Mouse (Mus musculus) cerebellum, adult 18-20 months (tissue): Measurements from ENCODE around the gene Rab11fip3.
"Not testable (repeated sequence)": the region's sequence is repeated elsewhere in the genome, so short reads cannot be mapped to it uniquely, and the experiment has no call there.

Experiments
- DNase-seq, 2 experiments: peaks; one replicate each; pipeline ENCODE4 v3.0.0; 2021

Gene Rab11fip3

DNA sequence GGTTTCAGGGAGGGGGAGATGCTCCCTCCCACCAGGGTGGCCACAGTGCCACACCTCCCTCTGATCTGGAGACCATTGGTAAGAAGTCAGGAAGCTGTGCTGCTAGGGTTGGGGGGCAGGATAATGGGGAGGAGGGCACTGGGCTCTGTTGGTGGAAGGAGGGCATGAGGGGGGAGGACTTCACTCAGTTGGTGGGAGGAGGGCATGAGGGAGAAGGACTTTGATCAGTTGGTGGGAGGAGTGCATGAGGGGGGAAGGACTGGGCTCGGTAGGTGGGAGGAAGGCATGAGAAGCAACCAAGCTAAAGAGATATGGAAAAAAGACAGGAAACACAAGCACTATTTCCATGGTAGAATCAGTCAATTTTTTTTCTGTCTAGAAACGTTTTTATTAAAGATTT, 11.5 kb upstream of the Rab11fip3 start:
- no peak for DNase-seq

- no peak for DNase-seq
Measured at GRCm38 (mm10) chr17:26078851-26079250, 9.5 kb upstream of the Rab11fip3 start.

GRCm38 (mm10) chr17:26075246-26075645, 5.9 kb upstream of the Rab11fip3 start:
- no peak for DNase-seq

GRCm38 (mm10) chr17:26070136-26070535, 781 bp upstream of the Rab11fip3 start:
- DNase-seq, result no peak

GRCm38 (mm10) chr17:26068024-26068830, 1.1 kb downstream of the Rab11fip3 start:
- DNase-seq, result peak; percentile 39 to 43

DNA sequence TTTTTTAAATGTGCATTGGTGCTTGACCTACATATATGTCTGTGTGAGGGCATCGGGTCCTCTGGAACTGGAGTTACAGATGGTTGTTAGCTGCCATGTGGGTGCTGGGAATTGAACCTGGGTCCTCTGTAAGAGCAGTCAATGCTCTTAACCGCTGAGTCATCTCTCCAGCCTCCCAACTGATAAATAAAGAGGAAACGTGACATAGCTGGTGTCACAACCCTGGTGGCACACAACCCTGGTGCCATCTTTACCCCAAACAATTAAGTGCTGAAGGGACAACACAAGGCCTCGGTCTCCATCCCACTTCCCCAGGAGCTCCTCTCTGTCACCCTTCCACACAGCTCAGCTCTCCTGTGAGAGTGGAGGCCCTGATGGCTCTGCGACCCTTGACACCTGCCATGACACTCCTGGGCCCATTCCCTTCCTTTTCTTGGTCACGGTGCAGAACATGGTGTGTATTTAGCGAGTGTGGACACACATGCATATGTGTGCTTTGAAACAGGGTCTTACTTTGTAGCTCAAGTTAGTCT, 2.8 kb downstream of the Rab11fip3 start:
- no peak for DNase-seq

DNA sequence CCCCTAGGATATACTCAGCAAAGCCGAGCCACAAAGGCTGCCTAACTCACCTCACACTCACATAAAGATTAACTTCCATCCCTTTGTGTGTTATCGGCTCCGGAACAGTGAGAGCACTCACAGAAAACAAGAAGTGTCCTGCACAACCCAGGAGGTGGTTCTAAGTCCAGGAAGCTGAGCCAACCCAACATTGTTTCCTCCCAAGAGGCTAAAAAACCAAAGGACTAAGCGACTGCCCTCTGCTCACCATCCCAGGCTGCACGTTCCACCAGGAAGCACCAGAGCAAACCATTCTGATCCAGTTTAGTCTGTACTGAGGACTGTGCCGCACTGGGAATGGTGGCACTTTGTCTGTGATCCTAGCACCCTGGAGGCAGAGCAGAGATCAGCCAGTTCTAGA, 4.4 kb downstream of the Rab11fip3 start:
- no peak for DNase-seq

- no peak for DNase-seq
Measured at GRCm38 (mm10) chr17:26057787-26058567, 11.4 kb downstream of the Rab11fip3 start.

- peak; percentile 40 to 43 for DNase-seq
Measured at GRCm38 (mm10) chr17:26057278-26057677, 12.1 kb downstream of the Rab11fip3 start.

- no peak for DNase-seq
Measured at GRCm38 (mm10) chr17:26055164-26055563, 14.2 kb downstream of the Rab11fip3 start.

- DNase-seq, result no peak
Measured at GRCm38 (mm10) chr17:26054133-26054845, 15.1 kb downstream of the Rab11fip3 start.

DNA sequence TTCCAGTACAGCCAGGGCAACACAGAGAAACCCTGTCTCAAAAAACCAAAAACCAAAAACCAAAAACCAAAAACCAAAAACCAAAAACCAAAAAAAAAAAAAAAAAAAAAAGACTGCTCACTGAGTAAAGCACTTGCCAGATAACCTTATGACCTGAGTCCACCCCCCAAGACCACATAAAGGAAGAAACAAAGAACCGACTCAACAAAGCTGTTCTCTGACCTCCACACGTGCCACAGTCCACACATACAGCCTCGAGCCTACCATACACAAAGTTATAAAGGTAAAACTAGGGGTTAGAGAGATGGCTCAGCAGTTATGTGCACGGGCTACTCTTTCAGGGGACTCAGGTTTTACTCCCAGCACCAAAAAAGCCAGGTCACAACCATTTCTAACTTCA, 16.6 kb downstream of the Rab11fip3 start:
- DNase-seq, result no peak

GRCm38 (mm10) chr17:26052074-26052473, 17.3 kb downstream of the Rab11fip3 start:
- no peak for DNase-seq

- no peak for DNase-seq
Measured at GRCm38 (mm10) chr17:26048118-26048517, 21.2 kb downstream of the Rab11fip3 start.

DNA sequence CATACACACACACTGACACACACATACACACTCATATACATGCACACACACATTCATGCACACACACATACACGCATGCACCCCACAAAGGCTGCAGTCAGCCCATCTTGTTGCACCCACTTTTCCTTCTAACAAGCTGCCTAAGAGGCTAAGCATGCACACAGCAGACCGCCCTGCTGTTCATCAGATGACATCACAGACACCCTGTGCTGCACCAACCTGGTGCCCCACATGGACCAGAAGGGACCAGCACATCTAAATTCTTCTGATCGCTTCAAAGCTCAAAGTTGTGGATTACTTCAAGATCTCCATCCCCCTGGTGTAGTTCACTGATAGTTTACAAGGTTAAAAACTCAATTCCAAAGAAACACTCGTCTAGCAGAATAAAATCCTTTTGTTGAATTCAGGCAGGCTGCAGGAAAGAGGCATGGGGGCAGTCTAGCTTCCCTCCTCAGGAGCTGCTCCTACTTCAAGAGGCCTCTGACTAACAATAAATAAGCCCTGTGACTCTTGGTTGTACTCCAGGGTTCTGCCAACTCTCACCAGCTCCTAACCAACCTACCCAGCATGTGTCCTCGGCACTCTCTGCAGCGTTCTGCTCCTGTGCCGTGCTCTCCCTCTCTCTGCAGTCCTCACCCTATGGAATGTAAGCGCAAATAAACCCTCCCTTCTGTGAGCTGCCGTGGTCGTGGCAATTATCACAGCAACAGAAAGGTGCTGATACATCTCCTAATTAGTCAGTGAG, 22.9 kb downstream of the Rab11fip3 start:
- DNase-seq, result peak; percentile 62 to 76

GRCm38 (mm10) chr17:26045285-26045684, 24.1 kb downstream of the Rab11fip3 start:
- DNase-seq, result no peak

DNA sequence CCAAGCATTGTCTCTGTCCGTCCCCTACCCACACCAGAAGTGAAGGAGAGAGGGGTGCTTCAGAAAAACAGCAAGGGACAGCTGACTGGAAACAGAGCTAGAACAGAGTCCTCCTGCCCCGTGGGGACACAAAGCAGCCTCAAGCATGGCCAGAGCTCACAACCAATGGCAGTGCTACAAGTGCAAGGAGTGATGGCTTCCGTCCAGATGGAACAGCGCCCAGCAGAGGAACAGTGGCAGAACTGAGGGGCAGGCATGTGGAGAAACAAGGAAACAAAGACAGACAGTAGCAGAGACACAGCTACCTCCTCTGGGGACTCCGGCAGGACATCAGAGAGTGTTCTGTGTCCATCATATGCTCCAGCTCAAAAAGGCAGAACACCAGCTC, 26.1 kb downstream of the Rab11fip3 start:
- DNase-seq, result peak; percentile 89

DNA sequence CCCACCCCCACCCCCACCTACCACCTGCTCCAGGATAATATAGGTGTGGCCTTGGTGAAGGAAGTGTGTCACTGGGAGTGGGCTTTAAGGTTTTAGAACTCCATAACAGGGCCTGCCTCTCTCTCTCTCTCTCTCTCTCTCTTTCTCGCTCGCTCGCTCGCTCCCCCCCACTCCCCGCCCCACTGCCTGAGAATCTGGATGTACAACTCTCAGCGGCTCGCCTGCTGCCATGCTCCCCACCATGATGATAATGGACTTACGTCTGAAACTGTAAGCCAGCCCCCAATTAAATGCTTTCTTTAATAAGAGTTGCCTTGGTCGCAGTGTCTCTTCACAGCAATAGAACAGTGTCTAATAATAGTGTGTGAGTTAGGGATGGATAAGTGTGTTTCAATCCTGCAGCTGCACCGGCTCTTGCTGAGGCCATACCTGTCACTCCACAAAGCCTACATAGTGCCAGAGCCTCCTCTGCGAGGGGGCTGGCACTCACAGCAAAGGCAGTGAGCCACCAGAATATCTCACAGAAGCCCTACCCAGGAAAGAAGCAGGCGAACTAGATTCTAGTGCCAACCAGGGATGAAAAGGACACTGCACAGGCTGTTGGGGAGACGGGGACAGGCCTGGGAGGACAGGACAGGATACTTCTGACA, 26.6 kb downstream of the Rab11fip3 start:
- peak; percentile 59 to 63 for DNase-seq

DNA sequence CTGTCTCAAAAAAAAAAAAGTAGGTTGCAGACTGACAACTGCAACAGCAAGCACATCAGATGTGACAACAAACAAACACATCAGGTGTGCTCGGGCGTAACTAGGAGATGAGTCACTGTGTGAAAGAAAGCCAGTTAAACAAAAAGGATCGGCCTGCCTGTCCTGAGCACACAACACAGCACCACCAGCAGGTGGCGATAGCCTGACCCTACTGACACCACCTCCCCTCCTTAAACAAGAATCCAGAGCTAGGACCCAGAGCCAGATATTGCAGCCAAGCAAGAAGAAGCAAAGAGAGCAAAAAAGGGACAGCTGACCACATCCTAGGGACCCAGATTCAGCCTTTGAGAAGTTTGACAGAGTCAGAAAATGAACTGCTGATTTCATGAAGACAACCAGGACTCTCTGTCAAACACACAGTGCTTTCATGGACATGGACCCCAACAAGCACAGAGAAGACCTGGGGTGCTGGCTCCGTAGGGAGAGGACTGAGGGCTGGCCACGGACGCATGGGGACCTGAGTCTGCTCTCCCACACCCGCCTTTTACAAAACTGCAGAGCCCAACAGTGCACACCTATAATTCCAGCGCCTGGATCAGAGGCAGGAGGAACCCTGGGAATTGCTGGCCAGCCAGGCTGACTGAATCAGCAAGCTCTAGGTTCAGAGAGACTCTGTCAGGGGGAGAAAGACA, 28.1 kb downstream of the Rab11fip3 start:
- DNase-seq, result peak; percentile 79

- DNase-seq, result not testable (repeated sequence)
Measured at GRCm38 (mm10) chr17:26040711-26041110, 28.6 kb downstream of the Rab11fip3 start.

- DNase-seq, result no peak
Measured at GRCm38 (mm10) chr17:26032037-26032436, 37.3 kb downstream of the Rab11fip3 start.
